Mouse (Mus musculus) layer of hippocampus, postnatal 10 days (tissue): ENCODE measurements at regions not wholly inside any gene's neighbourhood (a gene's known extent, or its start where the extent isn't known, plus 50 kb on each side); places are given as distances from the start of the nearest gene placed in this dataset.

Source experiments
- DNase-seq, 2 experiments: peaks; one replicate each; pipeline ENCODE4 v3.0.0; 2021; ENCODE audit warnings: low spot score in 2 of 2

DNA sequence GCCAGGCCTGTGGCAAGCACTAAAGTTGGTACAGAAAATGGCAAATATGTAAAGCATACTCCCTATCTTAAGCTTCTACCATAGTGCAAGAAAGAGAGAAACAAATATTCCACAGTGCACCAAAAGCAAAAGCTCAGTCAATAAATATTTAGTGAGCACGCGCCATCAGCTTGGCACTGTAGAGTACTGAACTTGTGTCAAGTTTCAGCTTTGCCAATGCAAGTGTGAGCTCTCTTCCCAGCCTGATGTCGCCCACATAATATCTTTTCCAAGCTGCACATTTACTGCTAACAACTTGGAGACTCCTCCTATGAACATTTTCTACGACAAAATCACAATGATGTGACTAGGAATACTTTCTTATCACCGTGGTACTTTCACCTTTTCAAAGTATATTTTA is 190.8 kb upstream of the Rora start:
- peak; percentile 23 to 31 for DNase-seq

DNA sequence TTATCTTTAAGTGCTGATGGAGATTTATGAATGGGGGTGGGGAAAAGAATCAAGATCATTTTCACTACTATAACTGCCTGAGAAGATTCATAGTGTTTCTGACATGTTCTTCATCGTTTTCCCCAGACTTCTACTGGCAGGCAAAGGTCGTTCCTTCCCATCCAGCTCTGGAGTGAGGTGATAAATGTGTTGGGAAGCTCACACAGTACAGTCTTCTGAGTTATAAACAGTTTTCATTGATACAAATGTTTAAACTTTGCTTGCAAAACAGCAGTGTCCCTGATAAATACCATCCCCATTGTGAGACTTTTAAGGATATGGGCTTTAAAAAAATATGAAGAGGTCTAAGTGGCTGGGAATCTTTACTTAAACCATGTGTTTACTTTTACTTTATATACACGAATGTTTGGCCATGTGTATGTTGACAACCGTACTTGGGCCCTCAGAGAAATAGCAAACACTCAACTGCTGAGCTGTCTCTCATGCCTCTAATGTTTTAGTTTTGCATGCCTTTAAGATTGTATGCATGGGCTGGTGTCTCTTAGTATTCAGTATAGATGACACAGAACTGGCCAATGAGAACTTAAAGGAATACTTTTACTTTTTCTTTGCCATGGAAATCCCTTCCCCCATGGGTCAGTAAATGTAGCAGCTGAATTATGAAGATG is 189.8 kb upstream of the Rora start:
- no peak for DNase-seq

DNA sequence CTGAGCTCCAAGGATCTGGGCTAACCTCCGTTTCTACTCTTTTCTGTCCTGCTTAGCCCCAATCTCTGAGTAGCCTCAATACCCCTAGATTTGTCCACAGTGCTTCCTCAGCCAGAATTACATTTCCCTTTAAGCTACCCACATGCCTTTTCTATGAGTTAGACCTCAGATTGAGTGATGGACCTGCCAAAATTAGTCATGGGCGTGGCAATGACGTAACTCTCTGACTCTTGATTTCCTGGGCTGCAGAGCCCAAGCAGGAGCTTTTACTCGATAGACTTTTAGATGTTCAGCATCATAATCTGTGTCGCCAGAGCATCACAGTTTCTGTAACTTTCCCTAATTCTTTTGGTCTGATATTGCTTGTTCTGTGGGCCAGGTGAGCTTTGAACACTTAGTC is 186.9 kb upstream of the Rora start:
- DNase-seq = no peak

DNA sequence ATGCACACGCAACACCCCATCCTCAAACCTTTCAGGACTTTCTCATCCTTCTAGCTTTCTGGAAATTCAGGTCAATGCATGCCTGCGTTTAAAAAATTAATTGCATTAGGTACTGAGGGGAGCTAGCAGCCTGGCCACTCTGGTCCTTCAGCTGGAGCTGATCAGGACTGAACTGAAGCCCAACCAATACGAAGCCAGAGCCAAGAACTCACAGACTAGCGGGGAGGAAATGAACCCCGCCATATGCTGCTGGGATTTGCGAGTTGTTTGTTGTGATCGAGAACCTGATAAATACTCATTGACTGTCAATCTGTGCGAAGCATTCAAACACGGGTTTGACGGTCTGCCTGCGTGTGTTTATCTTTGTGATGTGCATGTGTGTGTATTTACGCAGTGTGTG is 177.2 kb upstream of the Rora start:
- no peak for DNase-seq

DNA sequence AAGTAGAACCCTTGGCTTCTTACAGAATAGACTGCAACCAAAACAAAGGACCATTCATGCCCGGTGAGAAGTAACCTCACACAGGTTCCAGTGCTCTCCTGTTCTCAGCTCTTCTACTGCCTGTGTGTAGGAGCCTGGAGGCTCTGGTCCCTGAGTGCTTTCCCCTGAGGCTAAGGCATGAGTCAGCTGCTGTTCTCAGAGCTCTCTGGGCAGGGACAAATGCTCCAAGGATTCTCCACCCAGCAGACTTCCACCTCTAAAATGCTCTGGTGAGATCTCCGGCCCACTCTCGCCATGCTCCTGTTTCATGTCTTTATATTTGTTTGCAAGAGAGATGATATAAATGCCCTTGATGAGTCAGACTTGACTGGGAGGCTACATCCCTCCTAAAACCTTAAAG is 176.1 kb upstream of the Rora start:
- no peak for DNase-seq

DNA sequence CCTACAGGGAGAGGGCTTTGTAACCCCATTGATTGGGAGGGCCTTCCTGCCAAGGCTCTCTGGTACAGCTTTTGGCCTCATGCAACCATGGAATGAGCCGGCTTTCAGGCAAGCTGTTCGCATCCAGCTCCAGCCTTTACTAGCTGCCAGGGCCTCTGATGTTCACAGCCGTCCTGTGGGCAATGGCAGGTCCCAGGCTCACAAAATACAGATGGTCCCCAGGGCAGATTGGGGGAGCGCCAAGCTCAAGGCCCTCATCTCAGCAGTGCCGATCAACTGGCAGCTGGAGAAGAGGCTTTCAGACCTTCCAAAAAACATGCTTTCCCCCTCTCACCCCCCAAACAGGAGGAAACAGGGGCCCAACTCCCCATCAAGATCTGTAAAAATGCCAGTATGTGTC is 166.9 kb upstream of the Rora start:
- peak; percentile 61 to 74 for DNase-seq

DNA sequence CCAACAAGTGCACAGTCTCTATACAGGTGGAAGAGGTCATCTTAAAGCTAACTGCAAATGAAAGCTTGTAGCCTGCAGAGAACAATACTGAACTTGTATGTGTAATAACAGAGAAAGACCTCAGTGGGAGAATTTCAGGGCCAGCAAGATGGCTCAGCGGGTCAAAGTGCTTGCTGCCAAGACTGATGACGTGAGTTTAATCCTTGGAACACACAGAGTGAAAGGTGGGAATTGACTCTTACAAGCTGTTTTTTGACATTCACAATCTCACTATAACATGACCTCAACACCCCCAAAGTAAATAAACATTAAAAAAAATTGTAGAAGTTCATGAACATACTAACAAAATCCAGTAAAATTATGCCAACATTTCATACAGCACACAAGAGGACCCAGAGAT is 162.4 kb upstream of the Rora start:
- no peak for DNase-seq

DNA sequence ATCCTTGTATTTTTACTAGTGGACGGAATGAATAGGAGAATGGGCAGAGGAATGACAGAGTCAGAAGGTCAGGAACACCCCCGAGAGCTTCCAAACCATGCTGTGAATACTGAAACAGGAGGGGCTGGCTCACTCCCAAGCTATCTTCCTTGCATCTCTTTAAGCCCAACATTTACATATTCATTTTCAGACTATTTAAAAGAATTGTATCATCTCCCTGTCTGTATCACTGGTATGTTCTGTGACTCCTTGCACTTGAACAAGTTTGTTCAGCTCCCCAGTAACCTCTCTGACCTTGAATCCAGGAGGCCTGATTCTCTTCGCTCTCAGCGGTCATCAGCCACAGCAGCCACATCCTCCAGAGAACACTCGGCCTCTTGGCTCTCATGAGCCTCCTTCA is 132.4 kb upstream of the Rora start:
- DNase-seq = peak in 1 of 2 experiments; percentile 11

DNA sequence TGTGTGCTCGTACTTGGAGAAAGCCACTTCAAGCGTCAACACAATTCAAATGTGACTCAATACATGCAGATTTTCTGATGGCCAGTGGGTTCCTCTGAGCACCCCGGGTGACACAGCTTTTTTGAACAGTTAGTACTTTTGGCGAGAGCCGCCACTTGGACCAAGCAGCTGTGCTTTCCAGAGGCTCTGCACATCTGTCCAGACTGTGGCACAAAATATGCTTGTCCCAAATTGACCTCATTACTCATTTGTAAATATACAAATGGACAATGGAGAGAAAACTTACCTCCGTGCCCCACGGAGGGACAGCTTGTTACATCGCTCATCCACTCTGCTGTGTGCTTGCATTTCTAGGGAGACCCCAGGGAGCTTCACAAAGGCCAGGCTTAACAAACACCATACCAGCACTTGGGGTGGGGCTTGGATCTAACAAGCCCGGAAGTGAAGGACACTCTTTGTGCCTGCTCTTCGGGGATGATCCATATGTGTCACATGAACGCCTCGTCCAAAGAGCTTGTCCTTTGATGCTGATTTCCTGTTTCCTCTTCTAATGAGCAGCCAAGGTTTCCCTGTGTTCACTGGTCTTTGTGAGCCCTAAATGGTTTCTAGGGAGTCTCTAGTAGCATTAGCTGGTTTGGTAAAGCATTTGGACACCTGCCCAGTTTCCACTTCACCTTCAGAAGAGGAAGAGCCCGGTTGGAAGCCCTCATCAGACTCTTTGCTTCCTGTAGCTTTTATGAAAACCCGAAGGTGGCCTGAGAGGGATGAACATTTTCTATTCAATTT is 91.6 kb upstream of the Rora start:
- DNase-seq = no peak

DNA sequence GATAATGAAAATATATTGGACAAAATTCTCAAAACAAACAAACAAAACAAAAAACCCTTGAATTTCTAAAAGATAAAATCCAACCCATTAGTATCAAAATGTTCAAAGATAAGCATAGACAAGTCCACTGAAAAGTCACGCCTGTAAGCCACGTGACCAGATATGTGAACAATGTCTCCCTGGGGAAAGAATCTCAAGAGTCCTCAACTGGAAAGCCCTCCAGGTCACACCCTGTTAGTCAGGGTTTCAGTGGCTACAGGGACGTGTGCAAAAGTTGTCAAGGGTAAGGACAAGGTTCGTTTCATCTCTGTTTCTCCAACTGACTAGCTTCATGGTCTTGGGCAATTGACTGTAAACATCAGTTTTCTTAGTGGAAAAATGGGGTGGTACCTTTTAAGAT is 90.4 kb upstream of the Rora start:
- no peak for DNase-seq

DNA sequence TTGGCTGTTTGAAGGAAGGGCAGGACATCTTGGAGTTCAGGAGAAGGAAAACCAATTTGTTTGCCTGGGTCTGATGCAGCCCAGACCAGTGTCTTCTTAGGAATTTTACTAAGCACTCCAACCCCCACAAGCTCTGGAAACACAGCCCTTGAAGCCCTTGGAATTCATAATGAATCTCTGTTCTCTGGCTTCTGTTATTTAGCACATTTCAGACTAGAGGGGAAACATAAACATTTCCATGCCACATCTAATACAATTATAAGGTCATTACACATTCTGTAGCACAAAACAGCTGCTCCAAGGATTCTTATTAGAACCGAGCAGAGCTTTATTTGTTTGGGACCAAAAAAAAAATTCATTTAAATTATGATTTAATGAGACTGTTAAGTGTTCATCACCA is 67.8 kb upstream of the Rora start:
- DNase-seq = no peak

DNA sequence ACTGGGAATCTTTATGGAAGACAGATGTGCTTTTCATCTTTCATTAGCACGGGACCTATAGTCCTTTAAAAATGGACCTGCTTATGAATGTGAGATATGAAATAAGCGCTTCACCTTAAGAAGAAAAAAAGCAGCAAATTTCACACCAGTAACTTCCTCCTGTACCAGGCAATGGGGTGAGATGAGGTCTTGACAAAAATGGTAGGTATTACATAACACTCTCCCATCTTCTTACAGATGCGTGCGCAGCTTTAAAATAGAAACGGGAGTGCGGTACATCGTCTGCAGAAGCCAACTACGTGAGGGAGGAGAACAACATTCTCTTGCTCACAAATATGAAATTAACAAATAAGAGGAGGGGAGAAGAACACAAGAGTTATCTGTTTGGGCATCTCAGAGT is 62.6 kb upstream of the Rora start:
- DNase-seq = no peak

DNA sequence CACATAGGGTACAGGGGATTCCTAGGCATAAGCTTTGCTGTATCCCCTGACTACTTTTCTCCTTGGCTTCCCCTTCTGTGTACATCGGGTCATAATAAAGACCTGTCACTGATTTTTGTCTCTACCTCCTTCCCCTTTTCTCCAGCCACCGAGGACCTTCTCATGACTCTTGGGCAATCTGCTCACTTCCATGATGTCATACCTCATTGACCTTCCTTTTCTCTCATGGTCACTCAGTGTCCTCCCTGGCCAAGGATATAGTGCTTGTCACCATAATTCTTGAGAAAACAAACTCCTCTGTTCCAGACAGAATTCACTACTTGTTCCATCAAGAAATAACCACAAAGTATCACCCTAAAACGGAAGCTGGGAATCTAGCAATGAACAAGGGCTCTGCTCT is 60.6 kb upstream of the Rora start:
- DNase-seq = no peak

DNA sequence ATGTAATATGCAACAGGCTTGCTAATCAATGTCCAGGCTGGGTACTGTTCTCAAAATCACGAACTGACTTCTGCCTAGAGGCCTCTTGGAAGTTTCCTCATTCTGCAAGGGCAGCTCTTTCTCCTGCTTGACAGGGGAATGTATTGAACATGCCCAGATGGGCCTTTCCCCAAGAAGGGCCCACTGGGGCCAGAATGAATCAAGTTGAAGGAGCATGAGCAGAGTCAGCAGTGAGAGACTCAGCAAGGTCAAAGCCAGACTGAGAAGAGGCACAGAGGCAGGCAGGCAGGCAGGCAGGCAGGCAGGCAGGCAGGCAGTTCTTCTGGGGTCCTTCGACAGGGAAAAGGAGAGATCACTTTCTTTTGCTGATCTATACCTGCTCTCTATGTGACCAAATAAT is 59.0 kb upstream of the Rora start:
- no peak for DNase-seq
